Mouse (Mus musculus): ENCODE results near the gene Exoc3l.

GRCm38 (mm10) chr8:105310118-105310517, 14.2 kb upstream of the Exoc3l start:
- TF ChIP-seq POLR2A (IDR thresholded peaks at IDR 0.05; ENCODE audit: low read depth, low read length) (no peak), CTCF (IDR thresholded peaks at IDR 0.05; ENCODE audit: extremely low read depth, insufficient read length, insufficient replicate concordance, low read depth, low read length) (no peak)

All from small intestine, adult 2 months (tissue).